Comparison of ENCODE assay signal across 8 mouse cellular contexts in the genomic region with DNA sequence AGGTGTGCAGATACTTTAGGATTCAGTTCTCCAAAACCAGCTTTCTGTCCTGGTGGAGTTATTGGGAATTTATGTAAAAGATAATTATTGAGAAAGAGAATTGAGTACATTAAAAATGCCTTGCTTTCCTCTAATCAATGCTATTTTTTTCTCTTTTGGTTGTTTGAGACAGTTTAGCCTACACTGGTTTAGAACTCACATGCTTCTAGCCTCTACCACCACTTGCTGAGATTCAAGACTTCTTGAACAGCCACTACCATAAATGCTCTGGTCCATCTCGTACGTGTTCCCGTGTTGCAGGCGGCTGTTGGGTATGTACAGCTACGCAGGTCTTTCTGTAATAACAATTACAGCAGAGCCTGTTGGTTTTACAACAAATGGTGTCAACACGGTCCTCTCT. TPM values are rescaled to one million over a fixed set of nuclear protein-coding genes. Genes with fewer than 3 reads are reported as not detected.
DNase-seq lines count a peak whose midpoint lies in the region; ATAC-seq and TF ChIP-seq lines count a peak whose summit lies in the region.

No protein-coding gene starts in this region.

- TF ChIP-seq CTCF in bone marrow, adult 2 months (IDR thresholded peaks at IDR 0.05; ENCODE audit: control insufficient read depth, insufficient read depth, low read length) = no peak

- H3K27ac ChIP-seq in heart, embryonic 14.5 days (replicated peaks in 1 of 2; ENCODE audit: control insufficient read depth in 1 of 2, insufficient read depth in 1 of 2, low read depth in 2 of 2, low read length in 2 of 2) = no peak overlapping the region
- H3K27ac ChIP-seq in bone marrow, adult 2 months (ENCODE audit: control insufficient read depth, insufficient read depth, low read depth, low read length, poor library complexity) = no peak overlapping the region
- no peak overlapping the region for H3K27ac ChIP-seq in hindbrain, embryonic 11.5 days (ENCODE audit: low read depth, low read length)
- peak overlapping the region; percentile 94; the same call in 1 of the 2 replicates for H3K27ac ChIP-seq in midbrain, embryonic 12.5 days (replicated peaks)

- H3K4me2 ChIP-seq in heart, embryonic 14.5 days (ENCODE audit: low read length) = peak overlapping the region; percentile 78
- H3K4me2 ChIP-seq in hindbrain, embryonic 11.5 days (replicated peaks; ENCODE audit: low read depth, low read length) = peak overlapping the region; percentile 81
- H3K4me2 ChIP-seq in midbrain, embryonic 12.5 days (replicated peaks) = peak overlapping the region; percentile 94

- ATAC-seq in heart, embryonic 14.5 days (ENCODE audit: insufficient number of reproducible peaks, insufficient read depth, low FRiP score, low read depth) = no peak
- ATAC-seq in hindbrain, embryonic 11.5 days (ENCODE audit: low FRiP score) = peak; percentile 37
- ATAC-seq in midbrain, embryonic 12.5 days (ENCODE audit: low FRiP score, low read depth) = peak; percentile 45

- H3K36me3 ChIP-seq in heart, embryonic 14.5 days (ENCODE audit: control insufficient read depth, insufficient read depth, low read length) = peaks cover 5% of the 10 kb centered on the region; the same call in 1 of the 2 replicates
- H3K36me3 ChIP-seq in hindbrain, embryonic 11.5 days (ENCODE audit: control insufficient read depth, insufficient read depth, low read length) = no peaks in the 10 kb centered on the region
- 0 out of 2 replicates have a peak, but pooled peaks cover 5% of the 10 kb centered on the region for H3K36me3 ChIP-seq in midbrain, embryonic 12.5 days

- DNase-seq in heart, postnatal 4 days = no peak
- peak; percentile 12 for DNase-seq in hindbrain, embryonic 11.5 days (ENCODE audit: low spot score)
- no peak for DNase-seq in thymus, postnatal 36 days
- no peak for DNase-seq in retina, embryonic 14.5 days (ENCODE audit: low spot score)
- DNase-seq in right cerebral cortex, adult 18-20 months = no peak

- no peaks in the 10 kb centered on the region for H3K27me3 ChIP-seq in heart, embryonic 14.5 days (ENCODE audit: control insufficient read depth, insufficient read depth, low read length)
- no peaks in the 10 kb centered on the region for H3K27me3 ChIP-seq in hindbrain, embryonic 11.5 days (ENCODE audit: control insufficient read depth, insufficient read depth, low read length)
- H3K27me3 ChIP-seq in midbrain, embryonic 12.5 days = no peaks in the 10 kb centered on the region

- H3K4me1 ChIP-seq in heart, embryonic 14.5 days (ENCODE audit: control insufficient read depth in 2 of 2, insufficient read depth in 2 of 2, low read length in 2 of 2) = peaks cover 5 to 26% of the 10 kb centered on the region in 2 experiments
- peaks cover 1% of the 10 kb centered on the region; the same call in 1 of the 2 replicates for H3K4me1 ChIP-seq in bone marrow, adult 2 months (ENCODE audit: control insufficient read depth, insufficient read depth, low read length)
- H3K4me1 ChIP-seq in hindbrain, embryonic 11.5 days (replicated peaks; ENCODE audit: control insufficient read depth, insufficient read depth, low read length) = peaks cover 7% of the 10 kb centered on the region
- peaks cover 38% of the 10 kb centered on the region for H3K4me1 ChIP-seq in midbrain, embryonic 12.5 days

- H3K9ac ChIP-seq in heart, embryonic 14.5 days (ENCODE audit: low read length) = peak overlapping the region; percentile 98
- no peak overlapping the region for H3K9ac ChIP-seq in hindbrain, embryonic 11.5 days (ENCODE audit: low read depth, low read length)
- H3K9ac ChIP-seq in midbrain, embryonic 12.5 days (replicated peaks) = peak overlapping the region; percentile 98; the same call in 1 of the 2 replicates

- 50% methylated on average over 6 of the region's 6 CpGs for WGBS in heart, embryonic 14.5 days
- WGBS in bone marrow, adult 2 months = 48% methylated on average over 6 of the region's 6 CpGs
- 61% methylated on average over 6 of the region's 6 CpGs for WGBS in hindbrain, embryonic 11.5 days
- WGBS in midbrain, embryonic 12.5 days = 70% methylated on average over 6 of the region's 6 CpGs

- no peak for TF ChIP-seq POLR2A in bone marrow, adult 2 months (IDR thresholded peaks at IDR 0.05; ENCODE audit: borderline replicate concordance, control insufficient read depth, low read depth, low read length)

- no peaks in the 10 kb centered on the region for H3K9me3 ChIP-seq in heart, embryonic 14.5 days (ENCODE audit: control insufficient read depth, low read length)
- H3K9me3 ChIP-seq in hindbrain, embryonic 11.5 days (ENCODE audit: control insufficient read depth, low read length) = no peaks in the 10 kb centered on the region
- H3K9me3 ChIP-seq in midbrain, embryonic 12.5 days = no peaks in the 10 kb centered on the region

- H3K4me3 ChIP-seq in heart, embryonic 14.5 days (ENCODE audit: control insufficient read depth in 1 of 2, insufficient read depth in 1 of 2, low read depth in 1 of 2, low read length in 2 of 2) = peak overlapping the region; percentile 51 to 93
- H3K4me3 ChIP-seq in bone marrow, adult 2 months (replicated peaks; ENCODE audit: control insufficient read depth, low read depth, low read length) = peak overlapping the region; percentile 31
- peak overlapping the region; percentile 76 for H3K4me3 ChIP-seq in hindbrain, embryonic 11.5 days (ENCODE audit: low read depth, low read length)
- H3K4me3 ChIP-seq in midbrain, embryonic 12.5 days = peak overlapping the region; percentile 81

RNA-seq across cellular contexts. Expression of a gene that starts 0.7 kb away (rescaled TPM):
- polyA plus RNA-seq in heart, embryonic 14.5 days (2014; fragmentation: Nextera tagmentation; extraction: Ambion mirVana) = 76.7 and 82.0 TPM in 2 replicates
- total RNA-seq in heart, postnatal 4 days (2021) = 10 to 100 TPM; 58.0 to 58.6 TPM
- polyA plus RNA-seq in bone marrow, adult 2 months (2011; ENCODE audit: insufficient read depth, insufficient read length, low replicate concordance, missing spikeins) = 6.5 and 29.2 TPM in 2 replicates
- polyA plus RNA-seq in hindbrain, embryonic 11.5 days (2014; fragmentation: Nextera tagmentation; extraction: Ambion mirVana) = 34.9 and 50.5 TPM in 2 replicates
- polyA plus RNA-seq in midbrain, embryonic 12.5 days (2016; fragmentation: Nextera tagmentation; extraction: Ambion mirVana) = 68.8 and 71.1 TPM in 2 replicates

Comparison
In these comparisons a context has a peak if more than half of its experiments do, and no peak if none do; other contexts are left out.
1. H3K4me3 ChIP-seq: peak in every context shown above with its lines; median percentile 81 in midbrain, embryonic 12.5 days; 76 in hindbrain, embryonic 11.5 days; 72 in heart, embryonic 14.5 days; 31 in bone marrow, adult 2 months.